Mouse (Mus musculus) T-helper 1 cell (primary cell): ENCODE results near the gene Pick1.

Source experiments
- in situ Hi-C: fragments of 300-600 bp; cut with MboI, MseI; formaldehyde crosslinking; loops from one replicate; pipeline ENCODE4 v1.15.1; 2025; ENCODE audit warnings: high pct_unique_total_duplicates

Gene Pick1

DNA sequence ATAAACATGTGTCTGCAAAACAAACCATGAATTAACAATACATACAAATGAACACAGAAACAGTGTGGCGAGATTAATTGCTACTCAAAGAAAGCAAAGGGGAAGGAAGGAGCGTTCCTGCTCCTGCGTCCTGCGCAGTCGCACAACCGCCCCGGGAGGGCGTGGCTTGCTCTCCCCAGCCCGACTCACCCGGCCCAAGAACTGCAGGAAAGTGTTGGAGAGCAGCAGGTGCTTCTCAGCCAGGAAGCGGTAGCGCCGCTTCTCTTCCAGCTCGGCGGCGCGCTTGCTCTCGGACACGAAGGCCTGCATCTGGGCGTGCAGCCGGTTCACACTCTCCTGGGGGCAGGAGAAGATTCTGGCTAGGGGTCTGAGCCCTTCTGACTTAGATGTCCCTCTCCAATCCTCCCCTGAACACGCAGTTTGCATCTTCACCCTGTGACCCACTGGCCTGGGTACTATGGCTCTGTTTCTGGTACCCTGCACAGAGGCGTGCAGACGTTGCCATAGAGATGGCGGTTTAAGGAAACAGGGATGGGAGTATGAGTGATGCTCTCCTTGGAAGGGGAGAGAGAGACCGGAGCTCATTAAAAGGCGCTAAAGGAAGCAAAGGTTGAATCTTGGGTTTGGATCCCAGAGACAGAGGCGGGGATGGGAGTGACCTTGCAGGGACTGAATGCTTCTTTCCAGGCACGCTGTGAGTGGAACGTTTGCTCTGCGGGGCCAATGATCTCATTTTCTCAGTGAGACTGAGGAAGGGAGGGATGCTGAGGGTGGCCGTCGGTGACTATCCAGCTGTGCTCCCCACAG lies 41.5 kb downstream of the Pick1 start:
- in situ Hi-C loops: no loop called here

DNA sequence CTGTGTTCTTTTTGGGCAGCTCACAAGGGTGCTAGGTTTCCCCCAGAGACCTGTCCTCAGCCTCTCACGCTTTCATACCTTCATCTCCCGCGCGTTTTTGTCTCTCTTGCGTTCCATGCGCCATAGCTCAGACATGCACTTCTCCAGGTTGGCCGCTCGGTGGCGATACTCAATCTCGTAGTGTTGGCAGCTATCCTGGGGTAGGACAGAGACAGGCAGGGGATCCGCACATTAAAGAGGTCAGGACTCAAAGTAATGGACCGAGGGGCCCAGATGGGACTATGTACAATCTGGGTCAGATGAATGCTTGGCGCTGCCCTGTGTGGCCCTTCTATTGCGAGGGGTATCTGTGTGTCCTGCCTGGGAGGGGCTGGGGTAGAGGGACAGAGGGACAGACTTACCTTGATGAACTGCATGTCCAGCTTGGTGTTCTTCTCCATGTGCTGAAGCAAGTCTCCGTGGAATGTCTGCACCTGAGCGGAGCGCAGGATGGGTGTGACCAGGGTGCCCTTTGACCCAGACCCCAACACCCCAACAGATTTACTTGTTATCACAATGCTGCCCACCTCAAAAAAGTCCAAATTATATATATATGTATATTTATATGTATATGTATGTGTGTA lies 42.3 kb downstream of the Pick1 start:
- in situ Hi-C loops: no loop called here

DNA sequence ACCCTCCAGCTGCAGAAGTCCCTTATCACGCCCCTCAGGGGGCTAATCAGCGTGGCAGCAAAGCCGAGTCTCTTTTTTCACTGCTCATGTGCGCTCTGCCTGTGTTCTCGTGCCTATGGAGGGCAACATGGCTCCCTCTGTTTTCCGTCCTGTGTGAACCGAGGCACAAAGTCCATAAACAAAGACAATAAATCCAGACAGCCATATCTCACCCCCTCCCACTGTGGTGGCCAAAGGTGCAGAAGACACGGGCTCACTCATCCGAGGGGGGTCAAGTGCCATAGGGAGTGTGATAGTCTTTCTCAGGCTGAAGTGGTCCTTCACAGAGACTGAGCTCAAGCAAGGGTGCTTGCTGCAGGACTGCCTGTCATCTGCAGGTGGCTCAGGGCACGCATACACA lies 44.0 kb downstream of the Pick1 start:
- in situ Hi-C loops: no loop called here

DNA sequence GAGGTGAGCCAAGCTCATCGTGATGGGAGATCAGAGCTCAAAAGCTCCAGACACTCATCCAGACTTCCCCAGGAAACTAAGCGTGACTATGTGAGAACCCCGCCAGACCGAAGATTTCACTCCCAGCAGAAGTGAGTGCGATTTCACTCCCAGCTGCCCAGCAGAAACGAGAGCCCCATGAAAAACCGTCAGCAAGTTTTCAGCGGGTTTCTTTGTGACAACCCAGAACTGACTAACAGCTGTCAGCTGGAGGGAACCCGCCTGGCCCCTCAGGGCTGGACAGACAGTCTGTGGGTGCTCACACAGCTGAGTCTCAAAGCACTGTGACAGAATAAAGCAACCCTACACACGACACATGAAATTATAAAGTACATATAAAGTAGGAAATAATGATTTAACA lies 48.8 kb downstream of the Pick1 start:
- in situ Hi-C loops: no loop called here

DNA sequence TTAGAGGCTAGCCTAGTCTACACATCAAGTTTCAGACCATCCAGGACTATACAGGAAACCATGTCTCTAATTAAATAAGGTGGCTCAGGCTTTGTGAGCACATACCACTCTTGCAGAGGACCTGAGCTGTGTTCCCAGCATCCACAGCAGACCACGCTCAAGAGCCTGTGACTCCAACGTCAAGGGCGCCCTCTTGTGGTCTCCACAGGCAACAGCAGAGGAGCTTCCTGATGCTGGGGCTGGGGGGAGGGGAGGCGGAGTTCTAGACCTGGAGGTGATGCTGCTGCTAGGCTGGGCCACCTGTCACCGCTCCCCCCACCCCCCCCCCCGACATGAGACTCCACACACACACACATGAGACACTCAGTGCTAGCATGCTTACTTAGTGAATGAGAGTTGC lies 51.2 kb downstream of the Pick1 start:
- in situ Hi-C loops: no loop called here

DNA sequence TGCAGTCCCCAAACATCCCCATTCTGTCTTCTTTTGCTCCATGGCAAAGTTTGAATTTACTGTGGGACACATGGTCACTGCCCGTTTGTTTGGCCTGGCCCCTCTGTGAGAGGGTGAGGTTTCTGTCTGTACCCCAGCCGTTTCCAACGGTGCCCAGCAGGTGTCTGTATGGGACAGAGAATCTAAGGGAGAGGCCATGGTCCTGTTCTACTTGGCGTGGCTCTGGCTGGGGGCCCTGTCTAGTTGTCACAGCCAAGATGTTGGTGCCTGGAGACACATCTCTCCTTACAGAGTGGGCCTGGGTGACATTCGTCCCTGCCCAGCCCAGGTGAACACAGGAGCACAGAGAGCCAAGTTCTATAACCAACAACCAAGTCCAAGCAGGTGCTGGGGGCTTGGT lies 51.9 kb downstream of the Pick1 start:
- in situ Hi-C loops: no loop called here

DNA sequence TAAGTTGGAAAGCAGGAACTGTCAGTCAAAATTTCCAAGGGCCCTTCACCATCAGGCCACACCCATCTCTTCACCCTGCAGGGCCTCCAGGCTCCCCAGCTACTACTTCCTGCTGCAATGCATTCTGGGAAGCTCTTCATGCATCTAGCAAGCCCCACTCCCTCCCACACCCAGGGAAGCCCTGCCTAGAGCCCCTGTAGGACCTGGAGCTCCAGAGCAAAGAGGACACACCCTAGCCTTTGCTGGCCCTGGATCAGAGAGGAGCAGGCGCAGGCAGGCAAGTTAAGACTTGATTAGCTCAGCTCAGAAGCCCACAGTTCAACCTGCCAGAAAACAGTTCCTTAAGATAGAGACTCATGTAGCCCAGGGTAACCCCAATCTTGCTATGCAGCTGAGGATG lies 52.4 kb downstream of the Pick1 start:
- in situ Hi-C loops: no loop called here

DNA sequence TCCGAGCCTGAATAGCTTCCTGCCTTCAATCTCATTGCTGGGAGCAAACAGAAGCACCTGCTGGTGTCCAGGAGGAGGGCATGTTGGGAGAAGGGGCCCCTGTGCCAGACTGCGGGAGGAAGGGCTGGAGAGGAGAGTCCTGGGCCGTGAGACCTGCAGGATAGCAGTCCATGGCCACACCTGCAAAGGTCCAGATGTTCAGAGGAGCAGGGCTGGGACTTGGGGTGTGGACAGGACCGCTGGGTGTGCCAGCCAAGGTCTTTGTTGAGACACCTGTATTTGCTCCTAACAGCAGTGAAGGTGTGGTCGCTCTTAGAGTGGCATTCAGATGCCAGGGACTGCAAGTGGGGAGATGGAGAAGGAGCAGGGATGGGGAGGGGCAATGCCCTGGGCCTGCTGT lies 53.5 kb downstream of the Pick1 start:
- in situ Hi-C loops: no loop called here

DNA sequence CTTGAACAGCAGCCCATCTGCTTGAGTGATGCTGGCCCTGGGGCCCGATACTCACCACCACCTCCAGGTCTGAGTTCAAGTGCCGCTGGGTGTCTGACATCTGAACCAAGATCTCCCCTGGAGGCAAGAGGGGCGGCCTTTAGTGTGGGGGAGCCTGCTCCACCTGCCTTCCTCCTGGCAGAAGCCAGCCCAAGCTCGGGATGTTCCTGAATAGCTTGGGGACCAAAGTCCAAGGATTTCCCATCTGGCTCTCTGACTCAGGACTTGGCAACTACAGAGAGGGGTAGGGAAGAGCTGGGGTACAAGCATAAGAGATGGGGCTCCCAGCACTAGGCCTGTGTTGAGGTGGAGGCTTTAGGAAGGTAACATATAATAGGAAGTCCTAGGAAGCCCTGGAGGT lies 54.4 kb downstream of the Pick1 start:
- in situ Hi-C loops: no loop called here

DNA sequence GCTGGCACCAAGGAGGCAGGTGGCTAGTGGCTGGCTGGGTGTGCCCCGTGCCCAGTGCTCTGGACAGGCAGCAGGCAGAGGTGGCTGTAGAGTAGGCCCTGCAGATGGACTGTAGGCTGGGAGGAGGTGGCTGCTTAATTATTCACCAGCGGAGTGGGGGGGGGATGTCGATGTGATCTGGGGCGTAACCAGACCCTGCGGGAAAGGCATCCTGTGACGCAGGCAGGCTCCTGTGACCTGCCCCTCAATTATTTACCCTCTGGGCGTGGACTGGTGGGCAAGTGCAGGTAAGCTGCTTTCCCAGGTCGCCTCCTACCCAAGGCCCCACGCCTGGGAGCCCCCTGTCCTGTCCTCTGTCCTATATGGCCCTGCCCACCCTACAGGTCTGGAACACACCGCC lies 56.4 kb downstream of the Pick1 start, which contains the start of gene Baiap2l2:
Gene Baiap2l2, minus strand, starts transcription at position 139 of the 400 bp plus-strand sequence.
- in situ Hi-C loops: no loop called here

DNA sequence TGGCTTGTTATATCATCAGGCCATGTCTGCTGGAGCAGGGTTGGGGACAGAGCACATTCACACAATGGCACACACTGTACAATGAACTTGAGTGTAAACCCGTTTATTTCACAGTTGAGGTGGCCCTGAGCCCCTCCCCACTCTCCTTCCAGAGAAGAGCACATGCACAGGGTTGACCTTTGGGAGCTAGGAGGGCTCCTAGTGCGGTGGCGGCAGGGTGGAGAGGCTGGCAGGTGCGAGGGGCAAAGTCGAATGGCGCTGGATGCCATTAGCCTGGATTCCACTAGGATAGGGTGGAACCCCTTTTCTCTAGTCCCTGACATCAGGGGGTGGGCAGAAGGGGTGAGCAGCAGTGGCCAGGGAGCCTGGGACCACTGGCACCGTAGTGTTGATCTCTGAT lies 57.2 kb downstream of the Pick1 start:
- in situ Hi-C loops: no loop called here

DNA sequence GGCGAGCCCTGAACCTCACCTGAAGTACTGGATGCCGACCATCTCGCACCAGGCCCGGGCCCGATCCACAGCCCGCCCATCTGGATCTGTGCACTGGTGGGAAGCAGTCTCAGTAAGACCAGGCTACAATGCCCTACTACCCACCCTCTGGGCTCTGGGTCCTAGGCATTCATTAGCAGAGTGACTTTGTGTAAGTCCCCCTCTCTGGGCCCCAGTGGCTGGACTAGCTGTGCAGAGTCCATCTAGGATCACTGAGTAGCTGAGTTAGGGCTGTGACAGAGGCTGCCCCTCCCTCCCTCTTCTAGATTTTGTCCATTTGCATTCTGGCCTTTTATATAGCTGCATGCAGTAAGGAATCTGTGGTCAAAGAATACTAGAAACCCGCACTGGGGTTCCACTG lies 58.1 kb downstream of the Pick1 start:
- in situ Hi-C loops: no loop called here

DNA sequence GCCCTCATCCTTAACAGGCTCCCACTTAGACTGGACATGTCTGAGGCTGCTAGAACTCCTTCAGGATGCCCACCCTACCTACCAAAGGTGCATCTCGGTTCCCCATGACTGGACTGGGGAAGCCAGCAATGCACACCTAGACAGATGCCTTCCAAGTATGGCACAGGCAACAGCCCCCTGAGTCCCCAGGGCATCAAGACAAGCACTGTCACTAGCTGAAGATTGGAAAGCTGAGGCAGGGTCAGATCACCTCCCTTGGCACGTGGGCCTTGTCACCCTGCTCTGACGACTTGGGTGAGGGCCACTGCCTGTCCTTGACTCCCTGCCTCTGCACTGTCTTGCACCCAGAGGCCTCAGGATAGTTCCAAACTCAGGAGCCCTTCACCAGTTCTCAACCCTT lies 59.4 kb downstream of the Pick1 start:
- in situ Hi-C loops: no loop called here

DNA sequence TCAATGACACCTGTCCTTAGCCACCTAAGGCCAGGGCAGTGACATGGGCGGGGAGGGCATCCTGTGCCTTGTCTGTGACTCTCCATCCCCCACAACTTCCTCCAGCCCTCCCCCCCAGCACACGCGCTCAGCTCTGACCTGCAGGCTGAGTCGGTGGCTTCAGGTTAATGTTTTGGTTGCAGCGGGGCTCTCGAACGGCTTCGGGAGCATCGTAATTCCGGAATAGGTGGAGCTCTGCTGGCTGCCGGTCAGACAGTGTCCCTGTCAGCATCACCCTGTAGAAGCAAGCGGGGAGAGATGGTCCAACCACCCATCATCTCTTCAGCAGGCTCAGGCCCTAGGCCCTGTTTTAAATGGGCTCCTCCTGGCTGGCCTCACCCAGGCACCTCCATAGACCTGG lies 60.5 kb downstream of the Pick1 start:
- in situ Hi-C loops: no loop called here

DNA sequence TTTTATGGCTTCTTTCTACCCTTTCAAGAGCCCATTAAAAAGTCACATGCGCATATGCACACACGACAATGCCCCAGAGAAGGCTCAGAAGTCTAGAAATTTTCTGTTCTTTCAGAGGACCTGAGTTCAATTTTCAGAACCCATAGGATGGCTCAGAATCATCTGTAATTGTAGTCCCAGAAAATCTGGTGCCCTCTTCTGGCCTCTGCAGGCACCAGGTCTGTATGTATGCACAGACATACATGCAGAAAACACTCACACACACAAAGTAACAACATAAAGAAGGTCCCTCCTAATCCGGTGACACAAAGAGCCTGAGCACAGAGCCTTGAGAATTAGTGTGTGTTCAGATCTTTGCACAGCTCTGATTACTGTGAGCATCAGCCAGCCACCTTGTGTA lies 61.4 kb downstream of the Pick1 start:
- in situ Hi-C loops: no loop called here

DNA sequence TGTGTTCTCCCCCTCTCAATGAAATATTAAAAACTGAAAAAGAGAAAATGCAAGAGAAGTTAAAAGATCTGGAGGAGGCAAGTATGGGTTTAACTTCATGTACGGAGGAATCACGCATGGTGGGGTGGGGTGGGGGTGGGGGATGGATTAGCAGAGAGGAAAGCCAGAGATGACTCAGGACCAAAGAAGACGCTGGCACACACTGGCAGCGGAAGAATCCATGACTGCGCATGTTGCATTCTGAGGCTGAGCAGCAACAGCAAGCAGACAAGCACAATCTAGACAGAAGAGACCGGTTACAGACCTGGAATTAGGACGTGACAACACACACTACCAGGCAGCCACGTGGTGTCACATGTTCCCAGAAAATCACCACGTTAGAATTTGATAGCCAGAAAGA lies 63.8 kb downstream of the Pick1 start:
- in situ Hi-C loops: no loop called here

DNA sequence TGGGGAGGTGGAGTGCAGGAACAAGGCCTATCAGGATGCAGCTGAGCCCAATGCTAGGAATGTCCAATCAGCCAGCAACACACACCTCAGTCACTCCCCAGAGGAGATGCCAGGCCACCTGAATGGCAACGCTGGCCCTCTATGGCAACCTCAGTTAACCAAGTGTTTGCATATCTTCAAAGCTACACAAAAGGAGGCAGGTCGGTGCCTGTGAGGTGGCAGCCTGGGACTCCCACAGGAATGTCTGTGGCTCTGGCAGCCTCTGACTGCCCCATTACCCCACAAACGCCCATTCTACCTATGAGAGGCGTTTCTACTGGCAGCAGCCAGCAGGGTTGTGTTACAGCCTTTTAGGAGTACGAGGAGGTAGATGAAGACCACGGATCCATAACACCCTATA lies 69.6 kb downstream of the Pick1 start:
- in situ Hi-C loops: no loop called here
